Mouse (Mus musculus): ENCODE data around the gene Prpf39. TPM values are rescaled to one million over a fixed set of nuclear protein-coding genes. Genes with fewer than 3 reads are reported as not detected.

The Prpf39 gene
- polyA plus RNA-seq, 1 experiment from 2014 or later = 18.2 TPM

DNA sequence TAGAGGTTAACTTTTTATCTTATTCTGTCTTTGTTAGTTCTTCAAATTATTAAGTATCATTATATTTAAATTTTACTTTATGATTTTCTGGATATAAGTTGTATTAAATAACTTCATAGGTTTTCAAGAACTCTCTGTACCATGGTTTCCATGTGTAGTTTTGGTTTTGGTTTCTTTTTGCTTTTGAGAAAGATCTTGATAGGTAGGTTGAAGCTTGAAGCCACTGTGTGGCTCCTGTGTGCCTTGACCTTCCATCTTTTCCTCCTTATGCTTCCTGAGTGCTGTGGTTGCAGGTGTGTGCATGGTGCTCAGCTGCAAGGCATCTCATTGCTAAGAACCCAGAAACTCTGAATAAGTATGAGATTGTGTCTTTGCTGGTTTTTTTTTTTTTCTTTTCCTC, 12.7 kb downstream of the Prpf39 start:
- Histone ChIP-seq H3K9me3 (ENCODE audit: control insufficient read depth, low read length) (no peaks in the 10 kb centered on the region), H3K4me3 (ENCODE audit: low read depth, low read length) (no peak overlapping the region), H3K36me3 (ENCODE audit: control insufficient read depth, insufficient read depth, low read length) (peaks cover 10% of the 10 kb centered on the region; the same call in 1 of the 2 replicates), H3K4me2 (replicated peaks; ENCODE audit: low read depth) (no peak overlapping the region), H3K27me3 (ENCODE audit: control insufficient read depth, insufficient read depth, low read length) (no peaks in the 10 kb centered on the region), H3K9ac (ENCODE audit: low read length) (no peak overlapping the region), H3K4me1 (replicated peaks; ENCODE audit: control insufficient read depth, insufficient read depth) (no peaks in the 10 kb centered on the region), H3K27ac (replicated peaks) (no peak overlapping the region)
- TF ChIP-seq EP300 (optimal IDR thresholded peaks at IDR 0.05) (no peak), CTCF (IDR thresholded peaks at IDR 0.05; ENCODE audit: low read depth) (no peak)
- ATAC-seq (ENCODE audit: low FRiP score, low TSS enrichment) (no peak), DNase-seq (ENCODE audit: low spot score) (no peak)

DNA sequence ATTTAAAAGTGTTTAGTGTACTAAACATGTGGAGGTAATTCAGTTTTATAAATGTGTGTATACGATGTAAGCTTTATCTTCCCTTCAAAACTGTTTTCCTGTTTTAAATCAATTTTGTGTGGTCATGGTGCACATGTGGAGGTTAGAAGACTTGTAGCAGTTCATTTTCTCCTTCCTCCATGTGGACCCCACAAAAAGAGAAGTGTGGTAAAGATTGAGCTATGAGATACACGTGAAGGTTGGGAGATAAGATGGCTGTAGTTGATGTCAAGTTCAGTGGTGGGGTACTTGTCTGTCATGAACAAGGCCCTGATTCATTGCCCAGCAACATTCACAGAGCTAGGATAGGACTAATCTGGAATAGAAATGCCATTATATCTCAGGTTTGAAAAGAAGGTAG, 22.1 kb downstream of the Prpf39 start:
- TF ChIP-seq CTCF (IDR thresholded peaks at IDR 0.05; ENCODE audit: low read depth) (no peak), EP300 (optimal IDR thresholded peaks at IDR 0.05) (no peak)
- Histone ChIP-seq H3K4me2 (replicated peaks; ENCODE audit: low read depth) (no peak overlapping the region), H3K9ac (ENCODE audit: low read length) (no peak overlapping the region), H3K4me1 (replicated peaks; ENCODE audit: control insufficient read depth, insufficient read depth) (no peaks in the 10 kb centered on the region), H3K27ac (replicated peaks) (no peak overlapping the region), H3K9me3 (ENCODE audit: control insufficient read depth, low read length) (no peaks in the 10 kb centered on the region), H3K4me3 (ENCODE audit: low read depth, low read length) (no peak overlapping the region), H3K36me3 (ENCODE audit: control insufficient read depth, insufficient read depth, low read length) (0 out of 2 replicates have a peak, but pooled peaks cover 2% of the 10 kb centered on the region), H3K27me3 (ENCODE audit: control insufficient read depth, insufficient read depth, low read length) (no peaks in the 10 kb centered on the region)
- WGBS = 76% methylated on average over 2 of the region's 2 CpGs
- DNase-seq (ENCODE audit: low spot score) (no peak), ATAC-seq (ENCODE audit: low FRiP score, low TSS enrichment) (no peak)

DNA sequence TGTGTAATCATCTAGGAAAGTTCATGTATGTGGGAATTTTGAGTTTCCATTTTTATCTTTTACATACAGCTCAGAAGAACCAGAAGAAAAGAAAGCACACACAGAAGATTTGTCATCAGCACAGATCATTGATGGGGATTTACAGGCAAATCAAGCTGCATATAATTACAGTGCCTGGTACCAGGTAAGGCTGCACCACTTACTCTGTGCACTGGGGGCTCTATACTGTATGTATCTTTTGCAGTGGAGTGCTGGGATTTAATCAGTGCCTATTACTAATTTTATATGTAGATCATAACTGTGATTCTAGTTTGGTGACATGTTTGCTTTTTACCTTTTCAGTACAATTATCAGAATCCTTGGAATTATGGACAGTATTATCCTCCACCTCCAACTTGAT, 24.9 kb downstream of the Prpf39 start:
- Histone ChIP-seq H3K9ac (ENCODE audit: low read length) (no peak overlapping the region), H3K4me2 (replicated peaks; ENCODE audit: low read depth) (no peak overlapping the region), H3K4me1 (replicated peaks; ENCODE audit: control insufficient read depth, insufficient read depth) (no peaks in the 10 kb centered on the region), H3K4me3 (ENCODE audit: low read depth, low read length) (no peak overlapping the region), H3K36me3 (ENCODE audit: control insufficient read depth, insufficient read depth, low read length) (peaks cover 5% of the 10 kb centered on the region; the same call in 1 of the 2 replicates), H3K9me3 (ENCODE audit: control insufficient read depth, low read length) (no peaks in the 10 kb centered on the region), H3K27ac (replicated peaks) (no peak overlapping the region), H3K27me3 (ENCODE audit: control insufficient read depth, insufficient read depth, low read length) (no peaks in the 10 kb centered on the region)
- ATAC-seq (ENCODE audit: low FRiP score, low TSS enrichment) (no peak), DNase-seq (ENCODE audit: low spot score) (no peak)
- TF ChIP-seq CTCF (IDR thresholded peaks at IDR 0.05; ENCODE audit: low read depth) = no peak

- peaks cover 3% of the 10 kb centered on the region; the same call in 1 of the 2 replicates for H3K36me3 ChIP-seq (ENCODE audit: control insufficient read depth, insufficient read depth, low read length)
These were observed 29.1 kb downstream of the Prpf39 start for GRCm38 (mm10) chr12:65065241-65065640.

GRCm38 (mm10) chr12:65066234-65066633, 30.1 kb downstream of the Prpf39 start:
- H3K27ac ChIP-seq (replicated peaks) = no peak overlapping the region
- H3K4me3 ChIP-seq (ENCODE audit: low read depth, low read length) = no peak overlapping the region
- WGBS = 44% methylated on average over 3 of the region's 3 CpGs
- no peak overlapping the region for H3K4me2 ChIP-seq (replicated peaks; ENCODE audit: low read depth)
- H3K9me3 ChIP-seq (ENCODE audit: control insufficient read depth, low read length) = no peaks in the 10 kb centered on the region
- no peaks in the 10 kb centered on the region for H3K4me1 ChIP-seq (replicated peaks; ENCODE audit: control insufficient read depth, insufficient read depth)
- no peak for TF ChIP-seq CTCF (IDR thresholded peaks at IDR 0.05; ENCODE audit: low read depth)
- no peak for TF ChIP-seq EP300 (optimal IDR thresholded peaks at IDR 0.05)
- DNase-seq (ENCODE audit: low spot score) (no peak), ATAC-seq (ENCODE audit: low FRiP score, low TSS enrichment) (no peak)
- H3K27me3 ChIP-seq (ENCODE audit: control insufficient read depth, insufficient read depth, low read length) = no peaks in the 10 kb centered on the region
- peaks cover 3% of the 10 kb centered on the region; the same call in 1 of the 2 replicates for H3K36me3 ChIP-seq (ENCODE audit: control insufficient read depth, insufficient read depth, low read length)
- H3K9ac ChIP-seq (ENCODE audit: low read length) = no peak overlapping the region

More at GRCm38 (mm10) chr12:65065241-65065640, 29.1 kb downstream of the Prpf39 start:
- DNase-seq (ENCODE audit: low spot score) (no peak), ATAC-seq (ENCODE audit: low FRiP score, low TSS enrichment) (no peak)
- Histone ChIP-seq H3K9ac (ENCODE audit: low read length) (no peak overlapping the region), H3K4me3 (ENCODE audit: low read depth, low read length) (no peak overlapping the region), H3K4me2 (replicated peaks; ENCODE audit: low read depth) (no peak overlapping the region), H3K9me3 (ENCODE audit: control insufficient read depth, low read length) (no peaks in the 10 kb centered on the region), H3K27me3 (ENCODE audit: control insufficient read depth, insufficient read depth, low read length) (no peaks in the 10 kb centered on the region), H3K27ac (replicated peaks) (no peak overlapping the region), H3K4me1 (replicated peaks; ENCODE audit: control insufficient read depth, insufficient read depth) (no peaks in the 10 kb centered on the region)
- TF ChIP-seq CTCF (IDR thresholded peaks at IDR 0.05; ENCODE audit: low read depth) (no peak), EP300 (optimal IDR thresholded peaks at IDR 0.05) (no peak)
- 52% methylated on average over 2 of the region's 2 CpGs for WGBS

DNA sequence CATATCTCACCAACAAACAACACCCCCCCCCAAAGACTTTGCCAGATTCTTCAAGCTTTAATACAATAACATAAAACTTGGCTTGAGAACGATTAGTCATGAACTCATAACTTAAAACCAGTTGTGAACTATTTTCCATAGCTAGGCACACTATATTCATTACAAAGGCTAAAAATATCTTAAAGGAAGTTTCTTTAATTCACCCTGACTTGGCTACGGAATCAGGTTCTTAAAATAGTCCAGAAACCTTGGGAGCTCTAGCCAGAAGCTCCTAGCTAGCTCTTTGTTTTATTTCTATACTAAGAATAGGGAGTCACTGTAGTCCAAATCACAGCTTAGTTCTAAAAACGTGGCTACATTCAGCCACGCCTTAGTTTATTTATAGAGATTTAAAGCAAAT, 32.3 kb downstream of the Prpf39 start:
- Histone ChIP-seq H3K4me1 (replicated peaks; ENCODE audit: control insufficient read depth, insufficient read depth) (no peaks in the 10 kb centered on the region), H3K4me3 (ENCODE audit: low read depth, low read length) (no peak overlapping the region), H3K36me3 (ENCODE audit: control insufficient read depth, insufficient read depth, low read length) (peaks cover 2% of the 10 kb centered on the region; the same call in 1 of the 2 replicates), H3K4me2 (replicated peaks; ENCODE audit: low read depth) (no peak overlapping the region), H3K27ac (replicated peaks) (no peak overlapping the region), H3K9ac (ENCODE audit: low read length) (no peak overlapping the region), H3K27me3 (ENCODE audit: control insufficient read depth, insufficient read depth, low read length) (no peaks in the 10 kb centered on the region), H3K9me3 (ENCODE audit: control insufficient read depth, low read length) (no peaks in the 10 kb centered on the region)
- TF ChIP-seq CTCF (IDR thresholded peaks at IDR 0.05; ENCODE audit: low read depth) = no peak
- no peak for TF ChIP-seq EP300 (optimal IDR thresholded peaks at IDR 0.05)
- no peak for ATAC-seq (ENCODE audit: low FRiP score, low TSS enrichment)
- WGBS = 36% methylated on average over 4 of the region's 4 CpGs
- no peak for DNase-seq (ENCODE audit: low spot score)
